Mouse (Mus musculus): Measurements from ENCODE around the gene Ltc4s. TPM values are rescaled to one million over a fixed set of nuclear protein-coding genes. Genes with fewer than 3 reads are reported as not detected.

The Ltc4s gene
- polyA plus RNA-seq, 1 experiment from 2014 or later, result 8.5 TPM

DNA sequence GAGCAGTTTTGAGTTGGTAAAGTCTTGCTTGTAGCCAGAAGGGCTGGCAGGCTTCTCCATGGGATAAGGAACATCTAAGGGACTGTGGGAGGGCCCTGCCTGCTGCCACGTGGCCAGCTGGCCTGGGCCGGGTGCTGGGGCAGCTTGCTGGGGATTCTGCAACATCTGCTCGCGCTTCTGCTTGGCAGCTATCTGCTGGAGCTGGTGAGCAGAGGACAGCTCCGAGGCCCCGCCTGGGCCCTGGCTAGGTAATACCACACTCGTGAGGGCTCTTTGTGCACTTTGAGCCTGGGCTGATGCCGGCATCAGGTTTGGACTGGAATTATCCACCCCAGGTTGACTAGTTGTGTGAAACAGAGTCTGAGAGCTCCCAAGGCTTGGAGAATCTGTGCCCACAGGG lies 27.5 kb upstream of the Ltc4s start:
- WGBS, result 87% methylated on average over 8 of the region's 8 CpGs
- no peak overlapping the region for H3K9ac ChIP-seq (ENCODE audit: low read depth, low read length)
- no peak overlapping the region for H3K4me2 ChIP-seq (ENCODE audit: low read length)
- no peak for DNase-seq (ENCODE audit: low spot score)
- H3K9me3 ChIP-seq (replicated peaks; ENCODE audit: low read length), result no peaks in the 10 kb centered on the region
- TF ChIP-seq CTCF (IDR thresholded peaks at IDR 0.05; ENCODE audit: low read depth), result no peak
- H3K36me3 ChIP-seq (ENCODE audit: insufficient read depth, low read length), result peaks cover 52% of the 10 kb centered on the region
- H3K27me3 ChIP-seq (ENCODE audit: insufficient read depth, low read length), result no peaks in the 10 kb centered on the region
- ATAC-seq (replicated peaks; ENCODE audit: low FRiP score, low read depth), result peak; percentile 87
- H3K4me3 ChIP-seq (replicated peaks; ENCODE audit: low read depth, low read length), result no peak overlapping the region
- no peaks in the 10 kb centered on the region for H3K4me1 ChIP-seq (replicated peaks; ENCODE audit: insufficient read depth, low read length)
- H3K27ac ChIP-seq, result peak overlapping the region; percentile 62; the same call in 1 of the 2 replicates

DNA sequence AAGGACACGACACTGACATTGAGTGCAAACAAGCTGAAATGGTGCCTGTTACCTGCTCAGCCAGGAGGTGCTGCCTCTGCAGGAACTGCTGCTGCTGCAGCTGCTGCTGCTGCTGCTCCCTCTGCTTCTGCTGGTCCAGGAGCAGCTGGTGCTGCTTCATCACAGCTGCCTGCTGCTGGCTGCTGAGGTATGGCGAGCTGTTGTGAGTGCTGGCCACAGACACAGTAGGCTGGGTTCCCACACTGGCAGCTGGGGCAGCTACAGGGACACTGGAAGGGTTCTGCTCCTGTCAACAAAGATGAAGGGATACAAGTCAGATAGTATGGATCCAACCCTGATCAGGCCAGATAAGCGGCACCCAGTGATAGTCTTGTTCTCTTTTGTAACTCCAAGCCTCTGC lies 24.8 kb upstream of the Ltc4s start:
- ATAC-seq (replicated peaks; ENCODE audit: low FRiP score, low read depth), result no peak
- Histone ChIP-seq H3K36me3 (ENCODE audit: insufficient read depth, low read length) (peaks cover 66% of the 10 kb centered on the region), H3K4me3 (replicated peaks; ENCODE audit: low read depth, low read length) (no peak overlapping the region), H3K27ac (no peak overlapping the region), H3K27me3 (ENCODE audit: insufficient read depth, low read length) (no peaks in the 10 kb centered on the region), H3K4me1 (replicated peaks; ENCODE audit: insufficient read depth, low read length) (no peaks in the 10 kb centered on the region), H3K9me3 (replicated peaks; ENCODE audit: low read length) (no peaks in the 10 kb centered on the region), H3K4me2 (ENCODE audit: low read length) (no peak overlapping the region), H3K9ac (ENCODE audit: low read depth, low read length) (no peak overlapping the region)
- 91% methylated on average over 3 of the region's 3 CpGs for WGBS
- TF ChIP-seq CTCF (IDR thresholded peaks at IDR 0.05; ENCODE audit: low read depth), result no peak
- DNase-seq (ENCODE audit: low spot score), result no peak

DNA sequence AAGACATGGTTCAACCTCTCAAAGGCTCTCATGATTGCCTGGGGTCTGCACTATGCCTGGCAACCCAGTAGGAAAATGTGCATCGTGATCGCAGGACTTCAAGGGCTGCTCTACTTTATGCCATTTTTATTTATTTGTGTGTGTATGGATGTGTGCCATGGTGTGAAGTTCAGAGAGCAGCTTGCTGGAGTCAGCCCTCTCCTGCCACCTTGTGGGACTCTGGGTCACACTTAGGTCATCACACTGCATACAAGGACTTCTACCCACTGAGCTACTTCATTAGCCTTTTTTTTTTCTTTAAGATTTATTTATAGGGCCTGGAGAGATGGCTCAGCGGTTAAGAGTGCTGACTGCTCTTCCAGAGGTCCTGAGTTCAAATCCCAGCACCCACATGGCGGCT lies 23.6 kb upstream of the Ltc4s start:
- WGBS, result 91% methylated on average over 4 of the region's 4 CpGs
- DNase-seq (ENCODE audit: low spot score) (no peak), ATAC-seq (replicated peaks; ENCODE audit: low FRiP score, low read depth) (no peak)

DNA sequence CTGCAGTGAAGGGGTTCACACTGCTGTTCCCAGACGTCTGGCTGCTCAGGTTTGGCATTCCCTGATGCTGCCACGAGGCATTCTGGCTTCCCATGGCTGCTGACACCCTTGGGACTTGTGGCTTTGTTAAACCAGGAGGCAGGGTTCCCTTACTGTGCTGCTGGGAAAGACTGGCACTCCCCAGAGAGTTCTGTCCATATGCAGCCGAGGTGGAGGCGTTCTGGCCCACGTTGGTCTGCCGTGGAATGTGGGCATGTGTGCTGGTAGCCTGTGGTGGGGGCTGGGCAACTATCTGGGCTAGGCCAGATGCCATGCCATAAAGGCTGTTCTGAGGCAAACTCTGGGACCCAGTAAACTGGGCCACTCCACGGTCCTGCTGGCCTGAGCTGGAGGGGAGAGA lies 19.9 kb upstream of the Ltc4s start:
- 83% methylated on average over 7 of the region's 7 CpGs for WGBS
- Histone ChIP-seq H3K9me3 (replicated peaks; ENCODE audit: low read length) (no peaks in the 10 kb centered on the region), H3K27ac (no peak overlapping the region), H3K36me3 (ENCODE audit: insufficient read depth, low read length) (peaks cover 56% of the 10 kb centered on the region), H3K9ac (ENCODE audit: low read depth, low read length) (no peak overlapping the region), H3K4me3 (replicated peaks; ENCODE audit: low read depth, low read length) (no peak overlapping the region), H3K4me1 (replicated peaks; ENCODE audit: insufficient read depth, low read length) (no peaks in the 10 kb centered on the region), H3K27me3 (ENCODE audit: insufficient read depth, low read length) (no peaks in the 10 kb centered on the region), H3K4me2 (ENCODE audit: low read length) (no peak overlapping the region)
- DNase-seq (ENCODE audit: low spot score) (no peak), ATAC-seq (replicated peaks; ENCODE audit: low FRiP score, low read depth) (no peak)
- no peak for TF ChIP-seq CTCF (IDR thresholded peaks at IDR 0.05; ENCODE audit: low read depth)

More for the DNA sequence above, 23.6 kb upstream of the Ltc4s start:
- H3K27me3 ChIP-seq (ENCODE audit: insufficient read depth, low read length), result no peaks in the 10 kb centered on the region
- TF ChIP-seq CTCF (IDR thresholded peaks at IDR 0.05; ENCODE audit: low read depth), result peak; percentile 61
- H3K4me1 ChIP-seq (replicated peaks; ENCODE audit: insufficient read depth, low read length), result no peaks in the 10 kb centered on the region
- no peaks in the 10 kb centered on the region for H3K9me3 ChIP-seq (replicated peaks; ENCODE audit: low read length)
- H3K4me2 ChIP-seq (ENCODE audit: low read length), result no peak overlapping the region
- H3K27ac ChIP-seq, result no peak overlapping the region
- H3K36me3 ChIP-seq (ENCODE audit: insufficient read depth, low read length), result peaks cover 76% of the 10 kb centered on the region
- no peak overlapping the region for H3K9ac ChIP-seq (ENCODE audit: low read depth, low read length)
- H3K4me3 ChIP-seq (replicated peaks; ENCODE audit: low read depth, low read length), result no peak overlapping the region

DNA sequence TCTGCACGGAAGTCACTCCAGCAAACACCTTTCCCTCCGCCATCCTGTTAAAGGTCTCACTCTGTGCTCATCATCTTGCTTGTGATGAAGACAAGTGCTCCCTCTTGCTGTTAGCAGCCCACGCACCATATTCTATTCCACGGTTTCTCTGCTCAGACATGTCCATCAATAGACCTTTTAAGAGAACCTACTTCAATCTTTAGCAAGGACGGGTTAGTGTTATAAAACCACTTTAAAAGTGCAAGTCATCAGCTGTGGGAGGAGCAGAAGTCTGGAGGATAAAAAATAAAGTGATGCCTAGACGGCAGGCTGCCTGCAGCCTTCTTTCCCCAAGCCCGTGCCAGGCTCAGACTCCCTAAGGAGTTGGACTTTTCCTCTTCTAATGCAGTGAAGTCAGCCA lies 18.2 kb upstream of the Ltc4s start:
- H3K4me3 ChIP-seq (replicated peaks; ENCODE audit: low read depth, low read length), result no peak overlapping the region
- H3K27ac ChIP-seq, result no peak overlapping the region
- H3K4me2 ChIP-seq (ENCODE audit: low read length), result no peak overlapping the region
- H3K36me3 ChIP-seq (ENCODE audit: insufficient read depth, low read length), result peaks cover 40% of the 10 kb centered on the region
- WGBS, result 80% methylated on average over 7 of the region's 7 CpGs
- TF ChIP-seq CTCF (IDR thresholded peaks at IDR 0.05; ENCODE audit: low read depth), result no peak
- H3K9ac ChIP-seq (ENCODE audit: low read depth, low read length), result no peak overlapping the region
- ATAC-seq (replicated peaks; ENCODE audit: low FRiP score, low read depth) (no peak), DNase-seq (ENCODE audit: low spot score) (no peak)
- no peaks in the 10 kb centered on the region for H3K27me3 ChIP-seq (ENCODE audit: insufficient read depth, low read length)
- no peaks in the 10 kb centered on the region for H3K9me3 ChIP-seq (replicated peaks; ENCODE audit: low read length)
- peaks cover 6% of the 10 kb centered on the region; the same call in 1 of the 2 replicates for H3K4me1 ChIP-seq (replicated peaks; ENCODE audit: insufficient read depth, low read length)

DNA sequence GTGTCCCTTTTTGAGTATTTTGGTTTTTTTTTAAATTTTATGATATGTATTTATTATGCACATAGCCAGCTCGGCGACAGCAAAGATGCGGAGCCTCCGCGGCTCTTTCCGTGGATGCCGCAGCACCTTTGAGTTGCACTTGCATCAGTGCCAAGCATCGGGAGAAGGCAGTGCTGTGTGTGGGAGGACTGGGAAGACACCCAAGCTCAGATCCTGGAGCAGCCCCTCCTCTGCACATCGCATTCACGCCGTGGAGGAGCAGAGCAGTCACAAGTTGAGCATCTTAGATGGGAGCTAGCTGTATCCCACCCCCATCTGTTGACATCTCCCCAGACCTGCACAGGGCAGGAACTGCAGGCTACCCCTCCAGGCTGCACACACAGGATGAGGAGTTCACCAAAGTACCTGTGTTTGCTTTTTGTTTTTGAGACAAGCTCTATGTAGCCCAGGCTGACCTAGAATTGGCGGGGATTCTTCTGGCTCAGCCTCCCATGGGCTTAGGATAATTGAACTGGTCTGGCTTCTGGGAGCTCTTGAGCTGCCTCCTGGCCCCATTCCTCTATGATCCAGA lies 15.7 kb upstream of the Ltc4s start:
- DNase-seq (ENCODE audit: low spot score) (peak; percentile 39), ATAC-seq (replicated peaks; ENCODE audit: low FRiP score, low read depth) (no peak)
- Histone ChIP-seq H3K4me3 (replicated peaks; ENCODE audit: low read depth, low read length) (no peak overlapping the region), H3K4me1 (replicated peaks; ENCODE audit: insufficient read depth, low read length) (peaks cover 6% of the 10 kb centered on the region; the same call in 1 of the 2 replicates), H3K4me2 (ENCODE audit: low read length) (no peak overlapping the region), H3K27ac (no peak overlapping the region), H3K9me3 (replicated peaks; ENCODE audit: low read length) (no peaks in the 10 kb centered on the region), H3K36me3 (ENCODE audit: insufficient read depth, low read length) (peaks cover 30% of the 10 kb centered on the region), H3K9ac (ENCODE audit: low read depth, low read length) (no peak overlapping the region), H3K27me3 (ENCODE audit: insufficient read depth, low read length) (no peaks in the 10 kb centered on the region)
- TF ChIP-seq CTCF (IDR thresholded peaks at IDR 0.05; ENCODE audit: low read depth), result no peak
- WGBS, result 53% methylated on average over 12 of the region's 12 CpGs

DNA sequence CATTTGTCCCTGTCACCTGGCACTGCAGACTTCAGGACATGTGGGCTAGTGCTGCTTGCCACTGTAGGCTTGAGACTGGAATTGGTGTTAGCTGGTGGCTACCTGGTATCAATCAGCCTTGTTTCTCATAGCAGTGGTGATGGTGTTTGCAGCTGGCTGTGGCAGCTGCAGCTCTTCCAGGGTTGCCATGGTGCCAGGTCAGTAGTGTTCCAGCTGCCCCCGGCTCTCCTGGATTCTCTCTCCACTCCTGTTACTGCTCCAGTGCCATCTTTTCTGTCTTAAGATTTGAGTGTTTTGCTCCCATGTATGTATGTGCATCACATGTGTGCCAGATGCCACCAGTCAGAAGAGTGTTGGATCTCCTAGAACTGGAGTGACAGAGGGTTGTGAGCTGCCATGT lies 15.0 kb upstream of the Ltc4s start:
- ATAC-seq (replicated peaks; ENCODE audit: low FRiP score, low read depth) (no peak; the same call in 1 of the 2 replicates), DNase-seq (ENCODE audit: low spot score) (no peak)
- Histone ChIP-seq H3K27ac (no peak overlapping the region), H3K9me3 (replicated peaks; ENCODE audit: low read length) (no peaks in the 10 kb centered on the region), H3K27me3 (ENCODE audit: insufficient read depth, low read length) (no peaks in the 10 kb centered on the region), H3K36me3 (ENCODE audit: insufficient read depth, low read length) (peaks cover 23% of the 10 kb centered on the region), H3K4me1 (replicated peaks; ENCODE audit: insufficient read depth, low read length) (peaks cover 6% of the 10 kb centered on the region; the same call in 1 of the 2 replicates), H3K9ac (ENCODE audit: low read depth, low read length) (no peak overlapping the region), H3K4me2 (ENCODE audit: low read length) (no peak overlapping the region), H3K4me3 (replicated peaks; ENCODE audit: low read depth, low read length) (no peak overlapping the region)
- TF ChIP-seq CTCF (IDR thresholded peaks at IDR 0.05; ENCODE audit: low read depth), result no peak
- WGBS, result 27% methylated on average over 1 of the region's 1 CpGs
